Mouse (Mus musculus): ENCODE data around the gene Dgke. TPM values are rescaled to one million over a fixed set of nuclear protein-coding genes. Genes with fewer than 3 reads are reported as not detected.

The Dgke gene
- polyA plus RNA-seq, 1 experiment from 2014 or later = 3.4 TPM

DNA sequence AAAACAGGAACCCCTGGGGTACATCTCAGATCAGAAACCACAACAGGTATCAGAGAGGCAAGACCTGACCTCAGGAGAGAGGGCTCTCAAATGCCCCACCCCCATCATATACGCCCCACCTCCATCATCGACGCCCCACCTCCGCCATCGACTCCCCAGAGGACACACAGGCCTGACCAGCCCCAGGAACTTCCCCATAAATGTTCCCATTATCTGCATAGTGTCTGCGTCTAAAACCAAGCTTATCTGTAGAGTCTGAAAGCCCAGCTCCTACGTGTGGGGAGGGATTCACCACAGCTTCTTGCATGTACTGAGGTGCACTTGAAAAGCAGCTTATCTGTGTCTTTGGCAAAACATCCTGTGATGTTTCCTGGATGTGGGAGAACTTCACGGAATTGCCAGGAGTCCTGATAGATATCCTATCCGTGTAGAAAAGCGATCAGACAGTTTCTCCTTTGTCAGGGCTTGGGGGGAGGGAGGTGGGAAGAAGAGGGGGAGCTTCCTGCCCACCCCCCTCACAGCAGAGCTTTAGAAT, 37.7 kb downstream of the Dgke start:
- Histone ChIP-seq H3K9ac (replicated peaks; ENCODE audit: low read depth) (no peak overlapping the region), H3K36me3 (ENCODE audit: insufficient read depth, low read length) (no peaks in the 10 kb centered on the region), H3K4me1 (ENCODE audit: insufficient read depth, low read depth, low read length) (peaks cover 13% of the 10 kb centered on the region; the same call in 1 of the 2 replicates), H3K4me3 (ENCODE audit: low read depth, low read length) (no peak overlapping the region), H3K27me3 (replicated peaks; ENCODE audit: insufficient read depth, low read length) (no peaks in the 10 kb centered on the region), H3K9me3 (ENCODE audit: low read length) (no peaks in the 10 kb centered on the region), H3K27ac (ENCODE audit: low read length) (peak overlapping the region; percentile 62), H3K4me2 (replicated peaks; ENCODE audit: low read depth, low read length) (no peak overlapping the region)
- WGBS = 22% methylated on average over 10 of the region's 10 CpGs
- DNase-seq (ENCODE audit: low spot score) (peak; percentile 44), ATAC-seq (peak; percentile 13; the same call in 1 of the 2 replicates)
- TF ChIP-seq CTCF (IDR thresholded peaks at IDR 0.05) (no peak), EP300 (IDR thresholded peaks at IDR 0.05) (peak; percentile 80; the same call in 1 of the 2 replicates)

DNA sequence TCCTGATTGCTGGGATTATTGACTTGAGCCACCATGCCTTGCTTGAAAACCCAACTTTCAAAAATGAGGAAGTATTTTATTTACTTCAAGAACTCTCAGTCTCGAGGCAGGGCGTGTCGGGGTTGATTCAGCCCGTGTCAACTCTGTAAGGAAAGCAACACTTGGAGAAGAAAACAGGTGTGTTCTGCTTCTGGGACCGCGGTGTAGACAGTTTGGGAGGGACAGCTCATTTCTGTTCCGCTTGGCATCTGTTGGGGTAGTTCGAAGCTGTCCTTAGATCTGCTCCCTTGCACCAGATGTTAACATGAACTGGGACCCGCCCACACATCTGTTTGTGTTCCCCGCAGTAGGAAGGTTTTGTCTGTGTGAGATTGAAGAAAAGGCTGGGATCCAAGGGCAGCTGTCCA, 38.7 kb downstream of the Dgke start:
- no peak for ATAC-seq
- Histone ChIP-seq H3K9me3 (ENCODE audit: low read length) (no peaks in the 10 kb centered on the region), H3K27me3 (replicated peaks; ENCODE audit: insufficient read depth, low read length) (no peaks in the 10 kb centered on the region), H3K9ac (replicated peaks; ENCODE audit: low read depth) (no peak overlapping the region), H3K4me2 (replicated peaks; ENCODE audit: low read depth, low read length) (no peak overlapping the region), H3K27ac (ENCODE audit: low read length) (peak overlapping the region; percentile 62), H3K4me1 (ENCODE audit: insufficient read depth, low read depth, low read length) (peaks cover 15% of the 10 kb centered on the region; the same call in 1 of the 2 replicates), H3K4me3 (ENCODE audit: low read depth, low read length) (no peak overlapping the region), H3K36me3 (ENCODE audit: insufficient read depth, low read length) (no peaks in the 10 kb centered on the region)
- DNase-seq (ENCODE audit: low spot score) = peak; percentile 68
- no peak for TF ChIP-seq CTCF (IDR thresholded peaks at IDR 0.05)
- no peak; the same call in 1 of the 2 replicates for TF ChIP-seq EP300 (IDR thresholded peaks at IDR 0.05)
- 38% methylated on average over 10 of the region's 10 CpGs for WGBS

GRCm38 (mm10) chr11:89026117-89026516, 40.5 kb downstream of the Dgke start:
- peak overlapping the region; percentile 74; the same call in 1 of the 2 replicates for H3K27ac ChIP-seq (ENCODE audit: low read length)
- H3K9me3 ChIP-seq (ENCODE audit: low read length) = no peaks in the 10 kb centered on the region
- no peak overlapping the region for H3K9ac ChIP-seq (replicated peaks; ENCODE audit: low read depth)
- no peak for TF ChIP-seq CTCF (IDR thresholded peaks at IDR 0.05)
- peak; percentile 86 for TF ChIP-seq EP300 (IDR thresholded peaks at IDR 0.05)
- peaks cover 16% of the 10 kb centered on the region; the same call in 1 of the 2 replicates for H3K4me1 ChIP-seq (ENCODE audit: insufficient read depth, low read depth, low read length)
- H3K36me3 ChIP-seq (ENCODE audit: insufficient read depth, low read length) = no peaks in the 10 kb centered on the region
- WGBS = 85% methylated on average over 3 of the region's 3 CpGs
- DNase-seq (ENCODE audit: low spot score) = no peak
- H3K4me3 ChIP-seq (ENCODE audit: low read depth, low read length) = no peak overlapping the region
- no peaks in the 10 kb centered on the region for H3K27me3 ChIP-seq (replicated peaks; ENCODE audit: insufficient read depth, low read length)
- H3K4me2 ChIP-seq (replicated peaks; ENCODE audit: low read depth, low read length) = no peak overlapping the region
- no peak for ATAC-seq

- WGBS = 72% methylated on average over 3 of the region's 3 CpGs
These were observed 41.0 kb downstream of the Dgke start for GRCm38 (mm10) chr11:89025603-89026002.

DNA sequence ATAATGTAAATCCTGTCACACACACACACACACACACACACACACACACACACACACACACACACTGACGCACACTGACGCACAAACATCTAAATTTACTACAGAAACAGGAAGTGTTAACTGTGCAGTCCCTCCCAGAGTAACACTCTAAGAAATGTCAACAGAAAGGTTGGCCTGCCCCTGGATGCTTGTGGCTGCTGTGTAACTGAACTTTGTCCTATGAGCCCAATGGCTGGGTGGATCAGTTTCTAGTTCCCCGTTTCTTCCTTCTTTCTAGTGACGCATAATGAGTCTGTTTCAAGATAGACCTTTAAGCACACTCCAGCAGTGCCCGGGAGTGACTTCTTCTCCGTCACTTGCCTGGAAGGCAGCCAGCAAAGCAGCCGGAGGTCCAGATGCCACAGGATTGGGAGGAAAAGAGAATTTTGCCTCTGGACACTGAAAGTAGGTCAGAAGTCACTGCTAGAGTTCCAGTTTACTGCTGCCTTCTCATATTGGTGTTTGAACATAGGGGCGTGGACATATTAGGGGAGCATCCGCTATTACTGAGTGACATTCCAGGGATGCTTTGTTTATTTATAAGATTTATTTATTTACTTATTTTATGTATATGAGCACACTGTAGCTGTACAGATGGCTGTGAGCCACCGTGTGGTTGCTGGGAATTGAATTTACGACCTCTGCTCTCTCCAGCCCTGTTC, 42.3 kb downstream of the Dgke start:
- ATAC-seq = peak; percentile 88
- Histone ChIP-seq H3K9me3 (ENCODE audit: low read length) (no peaks in the 10 kb centered on the region), H3K4me2 (replicated peaks; ENCODE audit: low read depth, low read length) (no peak overlapping the region), H3K36me3 (ENCODE audit: insufficient read depth, low read length) (no peaks in the 10 kb centered on the region; the same call in 1 of the 2 replicates), H3K9ac (replicated peaks; ENCODE audit: low read depth) (no peak overlapping the region), H3K27ac (ENCODE audit: low read length) (peak overlapping the region; percentile 74), H3K27me3 (replicated peaks; ENCODE audit: insufficient read depth, low read length) (no peaks in the 10 kb centered on the region), H3K4me1 (ENCODE audit: insufficient read depth, low read depth, low read length) (peaks cover 16% of the 10 kb centered on the region; the same call in 1 of the 2 replicates), H3K4me3 (ENCODE audit: low read depth, low read length) (no peak overlapping the region)
- TF ChIP-seq EP300 (IDR thresholded peaks at IDR 0.05) (peak; percentile 94), CTCF (IDR thresholded peaks at IDR 0.05) (peak; percentile 8; the same call in 1 of the 2 replicates)
- peak; percentile 97 for DNase-seq (ENCODE audit: low spot score)
- WGBS = 15% methylated on average over 11 of the region's 11 CpGs

More at GRCm38 (mm10) chr11:89025603-89026002, 41.0 kb downstream of the Dgke start:
- H3K9me3 ChIP-seq (ENCODE audit: low read length) = no peaks in the 10 kb centered on the region
- peaks cover 16% of the 10 kb centered on the region; the same call in 1 of the 2 replicates for H3K4me1 ChIP-seq (ENCODE audit: insufficient read depth, low read depth, low read length)
- no peak overlapping the region for H3K9ac ChIP-seq (replicated peaks; ENCODE audit: low read depth)
- TF ChIP-seq CTCF (IDR thresholded peaks at IDR 0.05) (no peak), EP300 (IDR thresholded peaks at IDR 0.05) (no peak)
- no peak for ATAC-seq
- DNase-seq (ENCODE audit: low spot score) = peak; percentile 37
- H3K36me3 ChIP-seq (ENCODE audit: insufficient read depth, low read length) = no peaks in the 10 kb centered on the region
- H3K27me3 ChIP-seq (replicated peaks; ENCODE audit: insufficient read depth, low read length) = no peaks in the 10 kb centered on the region
- no peak overlapping the region for H3K4me3 ChIP-seq (ENCODE audit: low read depth, low read length)
- H3K27ac ChIP-seq (ENCODE audit: low read length) = peak overlapping the region; percentile 74; the same call in 1 of the 2 replicates
- H3K4me2 ChIP-seq (replicated peaks; ENCODE audit: low read depth, low read length) = no peak overlapping the region

- no peak overlapping the region for H3K4me3 ChIP-seq (ENCODE audit: low read depth, low read length)
- H3K36me3 ChIP-seq (ENCODE audit: insufficient read depth, low read length) = peaks cover 4% of the 10 kb centered on the region
- no peaks in the 10 kb centered on the region for H3K27me3 ChIP-seq (replicated peaks; ENCODE audit: insufficient read depth, low read length)
- no peak for ATAC-seq
- H3K9ac ChIP-seq (replicated peaks; ENCODE audit: low read depth) = no peak overlapping the region
- peak; percentile 41 for DNase-seq (ENCODE audit: low spot score)
- no peaks in the 10 kb centered on the region for H3K9me3 ChIP-seq (ENCODE audit: low read length)
- H3K27ac ChIP-seq (ENCODE audit: low read length) = peak overlapping the region; percentile 74
- TF ChIP-seq EP300 (IDR thresholded peaks at IDR 0.05) (no peak), CTCF (IDR thresholded peaks at IDR 0.05) (no peak)
- no peak overlapping the region for H3K4me2 ChIP-seq (replicated peaks; ENCODE audit: low read depth, low read length)
- peaks cover 16% of the 10 kb centered on the region; the same call in 1 of the 2 replicates for H3K4me1 ChIP-seq (ENCODE audit: insufficient read depth, low read depth, low read length)
- 59% methylated on average over 10 of the region's 10 CpGs for WGBS
These were observed 43.2 kb downstream of the Dgke start for GRCm38 (mm10) chr11:89023477-89023876.
